Mouse (Mus musculus) heart, postnatal 0 days (tissue): ENCODE results near the gene Acbd6. TPM values are rescaled to one million over a fixed set of nuclear protein-coding genes. Genes with fewer than 3 reads are reported as not detected.

Experiments used
- ATAC-seq: fragments of 200-750 bp; cut with Nextera tagmentation; 2 replicates; pipeline ENCODE4 v1.8.0; 2017; ENCODE audit warnings: low read depth, moderate number of reproducible peaks, moderate library complexity; ENCODE audit not compliant: insufficient read depth
- DNase-seq: peaks from one replicate; pipeline ENCODE4 v3.0.0-alpha.2; 2016; ENCODE audit warnings: low spot score
- H3K27ac ChIP-seq: fragments of 300-500 bp; sonication (generic); 2 replicates; pipeline ENCODE4 v1.5.1; 2014; ENCODE audit warnings: low read depth, mild to moderate bottlenecking
- H3K27me3 ChIP-seq: fragments of 300-500 bp; sonication (generic); 2 replicates; pipeline ENCODE4 v1.6.1; 2014; ENCODE audit warnings: low read length, mixed read lengths; ENCODE audit not compliant: control insufficient read depth, insufficient read depth
- H3K36me3 ChIP-seq: fragments of 300-500 bp; sonication (generic); replicated peaks from 2 replicates; pipeline ENCODE4 v1.6.1; 2014; ENCODE audit warnings: low read length, mixed read lengths; ENCODE audit not compliant: control insufficient read depth, insufficient read depth
- H3K4me1 ChIP-seq: fragments of 300-500 bp; sonication (generic); 2 replicates; pipeline ENCODE4 v1.6.1; 2014; ENCODE audit warnings: antibody characterized with exemption; ENCODE audit not compliant: control insufficient read depth, insufficient read depth
- H3K4me2 ChIP-seq: fragments of 300-500 bp; sonication (generic); 2 replicates; pipeline ENCODE4 v1.6.1; 2014; ENCODE audit warnings: low read depth, mild to moderate bottlenecking, low read length, moderate library complexity
- H3K4me3 ChIP-seq: fragments of 300-500 bp; sonication (generic); 2 replicates; pipeline ENCODE4 v1.5.1; 2014; ENCODE audit warnings: low read depth, low read length
- H3K9ac ChIP-seq: fragments of 300-500 bp; sonication (generic); replicated peaks from 2 replicates; pipeline ENCODE4 v1.6.1; 2014; ENCODE audit warnings: low read depth, low read length, mixed read lengths
- H3K9me3 ChIP-seq: fragments of 300-500 bp; sonication (generic); replicated peaks from 2 replicates; pipeline ENCODE4 v1.6.1; 2016; ENCODE audit warnings: low read length; ENCODE audit not compliant: control insufficient read depth
- CTCF ChIP-seq: IDR thresholded peaks from 2 replicates; pipeline ENCODE4 v1.5.1; 2016; ENCODE audit warnings: antibody characterized with exemption, control low read depth, low read depth
- EP300 ChIP-seq: IDR thresholded peaks from 2 replicates; pipeline ENCODE4 v1.6.1; 2016; ENCODE audit warnings: antibody characterized with exemption, low read depth
- WGBS: fragments of 180-500 bp; shearing (Covaris S2); extraction: QIAGEN DNeasy Blood & Tissue Kit; methylation state at CpG from one replicate; pipeline ENCODE4 v1.1.7; 2014; 5-methylcytosine and 5-hydroxymethylcytosine counted together
- polyA plus RNA-seq: library from polyadenylated mRNA; unstranded; fragments of >200 nt; fragmentation: Nextera tagmentation; extraction: Ambion mirVana; gene quantifications from 2 replicates; pipeline ENCODE4 v1.2.1, GENCODE M21; 2015
- total RNA-seq: library from RNA; depleted of rRNA; stranded (reverse); fragments of >200 nt; gene quantifications from 2 replicates; pipeline ENCODE4 v1.2.3, GENCODE M21; 2014; ENCODE audit warnings: low replicate concordance

Acbd6 gene
- total and polyA plus RNA-seq, 2 experiments from 2014 or later: 55.0 to 63.6 TPM

GRCm38 (mm10) chr1:155650121-155650846, 92.4 kb downstream of the Acbd6 start:
- peak; percentile 12 for DNase-seq
- no peak overlapping the region for H3K4me2 ChIP-seq
- H3K9ac ChIP-seq: no peak overlapping the region
- 48% methylated on average over 9 of the region's 9 CpGs for WGBS
- ATAC-seq: no peak
- H3K27me3 ChIP-seq: no peaks in the 10 kb centered on the region
- H3K9me3 ChIP-seq: no peaks in the 10 kb centered on the region
- no peaks in the 10 kb centered on the region for H3K36me3 ChIP-seq
- peaks cover 16% of the 10 kb centered on the region; the same call in 1 of the 2 replicates for H3K4me1 ChIP-seq
- no peak overlapping the region for H3K27ac ChIP-seq
- no peak overlapping the region for H3K4me3 ChIP-seq
- TF ChIP-seq CTCF (no peak), EP300 (no peak)

GRCm38 (mm10) chr1:155654961-155655360, 97.0 kb downstream of the Acbd6 start:
- 67% methylated on average over 3 of the region's 3 CpGs for WGBS
- Histone ChIP-seq H3K4me1 (peaks cover 7% of the 10 kb centered on the region; the same call in 1 of the 2 replicates), H3K36me3 (no peaks in the 10 kb centered on the region), H3K9ac (no peak overlapping the region), H3K27me3 (no peaks in the 10 kb centered on the region), H3K4me3 (no peak overlapping the region), H3K4me2 (no peak overlapping the region), H3K9me3 (no peaks in the 10 kb centered on the region), H3K27ac (no peak overlapping the region)
- TF ChIP-seq CTCF (no peak), EP300 (no peak)
- ATAC-seq: no peak
- DNase-seq: no peak

- no peak overlapping the region for H3K27ac ChIP-seq
- no peak for TF ChIP-seq EP300
- no peak for TF ChIP-seq CTCF
- H3K27me3 ChIP-seq: no peaks in the 10 kb centered on the region
- ATAC-seq: no peak
- DNase-seq: no peak
- no peak overlapping the region for H3K4me3 ChIP-seq
- no peak overlapping the region for H3K4me2 ChIP-seq
- no peak overlapping the region for H3K9ac ChIP-seq
- no peaks in the 10 kb centered on the region for H3K36me3 ChIP-seq
- 49% methylated on average over 5 of the region's 5 CpGs for WGBS
- H3K9me3 ChIP-seq: no peaks in the 10 kb centered on the region
- H3K4me1 ChIP-seq: no peaks in the 10 kb centered on the region
These were observed 98.4 kb downstream of the Acbd6 start for GRCm38 (mm10) chr1:155656321-155656720.

GRCm38 (mm10) chr1:155663994-155664393, 106.1 kb downstream of the Acbd6 start:
- Histone ChIP-seq H3K4me1 (no peaks in the 10 kb centered on the region), H3K4me2 (no peak overlapping the region), H3K36me3 (no peaks in the 10 kb centered on the region), H3K27ac (no peak overlapping the region), H3K9me3 (no peaks in the 10 kb centered on the region), H3K9ac (no peak overlapping the region), H3K27me3 (no peaks in the 10 kb centered on the region), H3K4me3 (no peak overlapping the region)
- DNase-seq (no peak), ATAC-seq (no peak)
- WGBS: 83% methylated on average over 5 of the region's 5 CpGs
- no peak for TF ChIP-seq CTCF
- no peak for TF ChIP-seq EP300

GRCm38 (mm10) chr1:155675570-155675969, 117.7 kb downstream of the Acbd6 start:
- Histone ChIP-seq H3K9ac (no peak overlapping the region), H3K4me2 (no peak overlapping the region), H3K4me1 (no peaks in the 10 kb centered on the region), H3K27me3 (no peaks in the 10 kb centered on the region), H3K4me3 (no peak overlapping the region), H3K9me3 (no peaks in the 10 kb centered on the region), H3K27ac (no peak overlapping the region), H3K36me3 (no peaks in the 10 kb centered on the region)
- ATAC-seq: no peak
- TF ChIP-seq CTCF (no peak), EP300 (no peak)
- DNase-seq: no peak
- 68% methylated on average over 6 of the region's 6 CpGs for WGBS
